Mouse (Mus musculus) ES-E14 (cell line): ENCODE data around the gene Apopt1.

Source experiments
- HCFC1 ChIP-seq: IDR thresholded peaks from 2 replicates; pipeline ENCODE4 v1.6.1; 2012; ENCODE audit warnings: low read length, inconsistent platforms, borderline replicate concordance; ENCODE audit not compliant: insufficient read depth
- MAFK ChIP-seq: IDR thresholded peaks from 2 replicates; pipeline ENCODE4 v1.6.1; 2014; ENCODE audit warnings: mild to moderate bottlenecking, low read depth, low read length, inconsistent platforms; ENCODE audit not compliant: insufficient read depth

DNA sequence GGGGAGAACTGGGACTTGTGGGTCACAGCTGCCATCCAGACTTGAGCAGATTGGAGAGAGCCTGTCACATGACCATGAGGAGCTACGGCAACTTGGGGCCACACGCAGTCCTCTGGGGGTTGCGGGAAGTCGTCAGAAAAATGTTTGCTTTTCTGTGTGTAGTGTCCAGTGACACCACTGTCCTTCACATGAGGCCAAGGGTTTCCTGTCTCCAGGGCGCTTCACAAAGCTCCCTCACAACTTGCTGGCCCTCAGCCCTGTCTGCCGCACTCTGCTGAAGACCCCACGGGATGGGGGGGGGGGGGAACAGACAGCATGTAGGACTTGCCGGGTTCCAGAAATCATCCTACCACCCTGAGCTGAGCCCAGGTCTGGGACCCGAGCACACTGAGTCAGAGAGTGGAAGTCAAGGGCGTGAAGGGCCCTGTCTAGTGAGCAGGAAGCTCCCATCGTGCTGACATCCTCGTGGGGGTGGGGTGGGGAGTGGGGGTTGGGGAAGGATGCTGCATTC, 18.7 kb upstream of the Apopt1 start:
- TF ChIP-seq HCFC1, result no peak
- no peak for TF ChIP-seq MAFK
